Mouse (Mus musculus) G1E (cell line): ENCODE measurements around the gene Ddb1.
"Not testable (repeated sequence)": the region's sequence is repeated elsewhere in the genome, so short reads cannot be mapped to it uniquely, and the experiment has no call there.

Experiments
- CTCF ChIP-seq: IDR thresholded peaks from 2 replicates; pipeline ENCODE4 v1.5.1; 2012; ENCODE audit warnings: low read depth, low read length, inconsistent platforms, mixed read lengths
- GATA1 ChIP-seq: IDR thresholded peaks from 2 replicates; pipeline ENCODE4 v1.6.1; 2012; ENCODE audit warnings: borderline replicate concordance, low read length, inconsistent platforms, mixed read lengths

DNA sequence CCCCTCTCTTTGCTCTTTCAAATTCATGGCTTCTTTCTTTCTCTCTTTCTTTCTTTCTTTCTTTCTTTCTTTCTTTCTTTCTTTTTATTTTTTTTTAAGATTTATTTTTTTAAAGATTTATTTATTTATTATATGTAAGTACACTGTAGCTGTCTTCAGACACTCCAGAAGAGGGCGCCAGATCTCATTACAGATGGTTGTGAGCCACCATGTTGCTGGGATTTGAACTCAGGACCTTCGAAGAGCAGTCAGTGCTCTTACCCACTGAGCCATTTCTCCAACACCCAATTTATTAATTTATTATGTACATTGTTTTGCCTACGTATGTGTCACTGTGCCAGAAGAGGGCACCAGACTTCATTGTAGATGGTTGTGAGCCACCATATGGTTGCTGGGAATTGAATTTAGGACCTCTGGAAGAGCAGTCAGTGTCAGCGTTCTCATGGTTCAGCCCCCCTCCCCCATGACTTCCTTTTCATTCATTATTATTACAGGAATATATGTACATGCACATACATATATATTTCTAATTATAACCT, 47.2 kb upstream of the Ddb1 start:
- TF ChIP-seq CTCF, GATA1: not testable (repeated sequence)
